Mouse (Mus musculus): ENCODE data around the gene Col6a5.

Col6a5 gene

DNA sequence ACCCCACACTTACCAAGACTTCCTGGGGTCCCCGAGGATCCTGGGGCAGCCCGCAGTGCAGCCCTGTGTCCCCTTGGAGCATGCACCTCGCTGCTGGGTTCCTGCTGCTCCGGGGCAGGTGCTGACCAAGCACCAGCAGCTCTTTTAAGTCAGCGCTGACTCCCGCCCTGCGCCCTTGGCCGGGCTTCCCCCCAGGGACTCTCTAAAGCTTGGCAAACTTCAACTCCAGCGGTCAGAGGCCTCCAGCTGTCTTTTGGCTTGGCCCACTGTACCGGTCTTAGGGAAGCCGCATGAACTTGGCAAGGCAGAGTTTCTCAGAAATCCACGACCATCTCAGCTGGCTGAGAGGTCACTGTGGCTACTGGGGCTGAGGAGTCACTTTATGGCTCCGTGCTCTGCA is at the start of gene Col6a5:
Gene Col6a5, minus strand, starts transcription at position 111 of the 400 bp plus-strand sequence.
- DNase-seq, result peak; percentile 46 to 60

DNA sequence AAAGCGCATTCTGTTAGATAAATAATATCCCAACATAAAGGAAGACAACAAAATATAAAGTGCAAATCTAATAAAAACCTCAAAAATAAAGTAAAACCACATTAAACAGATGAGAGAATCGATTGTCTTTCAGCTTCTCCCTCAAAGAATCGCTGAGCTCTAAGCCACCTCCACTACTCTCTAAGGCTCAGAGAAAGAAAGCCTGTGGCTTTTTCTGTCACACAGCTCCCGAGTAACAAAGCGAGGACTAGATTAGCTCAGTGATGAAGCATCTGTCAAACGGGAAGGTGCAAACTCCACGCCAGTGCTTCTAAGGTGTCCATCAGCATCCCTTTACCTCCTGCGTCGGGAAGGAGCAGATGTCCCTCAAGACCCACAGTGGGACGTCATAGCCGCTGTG is 37.5 kb upstream of the Col6a5 start:
- no peak for DNase-seq

DNA sequence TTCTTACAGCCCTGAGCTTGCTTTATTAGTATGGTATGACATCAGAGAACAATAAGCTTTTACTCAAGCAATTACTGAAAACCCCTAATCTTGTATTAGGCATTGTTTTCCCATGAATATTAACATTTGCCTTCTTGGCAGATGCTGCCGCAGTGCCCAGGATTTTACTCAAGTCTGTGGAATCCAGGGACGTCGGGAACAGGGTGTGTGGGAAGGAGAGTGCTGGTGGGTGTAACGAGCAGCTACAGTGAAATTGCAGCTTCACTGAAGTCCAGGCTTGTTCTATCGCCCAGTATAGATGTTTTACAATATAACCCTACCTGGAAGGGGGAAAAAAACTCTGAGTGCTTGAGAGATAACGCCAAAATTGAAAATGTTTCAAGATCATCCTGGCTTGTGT is 32.0 kb upstream of the Col6a5 start:
- DNase-seq, result no peak

DNA sequence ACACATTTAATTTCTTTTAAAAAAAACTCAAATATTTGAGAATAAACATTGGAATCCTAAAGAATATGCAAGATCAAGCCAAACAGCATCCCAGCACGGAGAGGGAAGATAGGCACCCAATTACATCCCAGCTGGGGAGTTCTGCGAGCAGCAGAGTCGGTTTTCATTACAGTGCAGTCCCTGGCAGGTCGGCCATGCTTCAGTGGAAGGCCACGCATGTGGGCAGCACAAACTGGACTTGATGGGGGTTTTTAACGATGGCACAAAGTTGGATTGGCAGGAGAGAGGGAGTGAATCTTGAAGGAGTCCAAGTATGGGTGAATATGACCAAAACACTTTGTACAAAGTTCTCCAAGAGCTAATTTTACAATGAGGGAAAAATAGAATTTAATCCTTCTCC is 29.7 kb upstream of the Col6a5 start:
- no peak for DNase-seq

DNA sequence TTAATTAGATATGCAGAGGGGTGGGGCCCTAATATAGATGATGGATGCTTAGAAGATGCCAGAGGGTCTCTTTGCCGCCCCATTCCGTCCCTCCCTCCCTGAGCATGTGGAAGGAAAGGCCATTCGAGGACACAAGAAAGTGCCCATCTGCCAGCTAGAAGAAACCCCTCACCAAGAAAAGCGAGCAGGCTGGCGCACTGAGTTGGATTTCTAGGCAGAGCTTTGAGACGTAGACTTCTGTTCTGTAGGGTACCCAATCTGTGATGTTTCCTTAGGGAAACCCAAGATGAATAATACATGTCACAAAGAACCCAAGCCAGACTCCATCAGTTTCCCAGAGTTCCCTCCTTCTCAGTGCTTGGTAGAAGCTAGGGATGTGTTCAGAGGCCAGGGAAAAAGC is 29.0 kb upstream of the Col6a5 start:
- DNase-seq, result no peak

DNA sequence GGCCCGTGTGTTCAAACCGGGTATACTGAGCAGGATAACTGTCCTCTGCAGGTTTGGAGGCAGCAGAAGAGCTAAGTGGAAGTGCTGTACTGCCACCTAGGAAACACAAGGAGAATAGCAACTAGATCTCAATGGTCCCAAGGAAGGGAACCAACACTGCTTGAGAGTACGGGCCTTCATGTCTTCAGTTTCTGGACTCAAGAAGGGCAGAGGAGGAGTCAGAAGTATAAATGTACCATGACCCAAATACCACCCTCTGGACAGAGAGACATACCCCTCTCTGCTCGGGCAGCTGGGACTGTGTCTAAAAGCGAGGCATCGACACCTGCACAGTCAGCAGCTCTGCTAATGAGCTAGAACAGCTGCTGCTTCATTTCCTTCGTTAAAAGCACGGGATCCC is 27.7 kb upstream of the Col6a5 start:
- DNase-seq, result no peak

DNA sequence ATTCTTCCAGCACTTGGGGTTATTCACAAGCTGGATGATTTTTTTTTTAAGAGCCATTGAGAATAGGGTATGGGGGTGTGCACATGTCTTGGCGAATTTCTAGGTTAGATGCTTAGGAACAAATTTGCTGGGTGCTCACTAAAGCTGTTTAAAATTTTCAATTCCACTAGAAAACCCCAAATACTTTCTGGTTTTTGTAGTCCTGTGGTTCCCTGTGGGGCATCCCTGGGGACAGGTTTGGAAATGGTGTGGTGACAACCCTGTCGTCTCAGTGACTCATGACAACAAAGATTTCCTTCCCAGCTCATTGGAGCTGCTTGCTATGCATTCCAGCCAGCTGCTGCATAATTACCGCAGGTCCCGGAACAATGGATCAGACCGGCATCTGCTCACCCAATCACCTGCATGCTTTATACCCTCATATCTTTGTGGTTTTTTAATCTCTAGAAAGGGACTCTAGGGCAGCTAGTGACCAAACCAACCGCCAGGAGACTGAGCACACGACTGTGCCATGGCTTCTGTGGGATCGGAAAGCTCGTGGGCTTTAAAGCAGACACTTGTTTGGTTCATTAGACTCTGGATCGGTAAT is 24.6 kb upstream of the Col6a5 start:
- no peak for DNase-seq

DNA sequence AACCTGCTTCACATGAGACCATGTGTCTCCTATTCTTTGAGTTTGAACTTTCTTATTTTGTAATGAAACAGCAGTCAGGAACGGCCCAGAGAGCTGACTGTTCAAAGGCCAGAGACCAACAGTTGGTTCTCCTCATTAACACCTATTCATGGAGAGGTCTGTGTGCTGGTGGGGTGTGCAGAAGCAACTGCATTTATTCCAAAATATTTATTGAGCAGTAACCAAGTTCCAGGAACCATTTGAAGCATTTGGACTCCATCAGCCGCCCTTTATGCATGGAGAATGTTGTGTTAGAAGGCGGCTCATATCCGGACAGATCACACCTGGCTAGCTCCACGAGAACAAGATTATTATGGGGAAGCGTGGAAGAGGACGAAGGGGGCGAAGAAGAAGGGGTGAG is 18.0 kb upstream of the Col6a5 start:
- DNase-seq, result no peak

DNA sequence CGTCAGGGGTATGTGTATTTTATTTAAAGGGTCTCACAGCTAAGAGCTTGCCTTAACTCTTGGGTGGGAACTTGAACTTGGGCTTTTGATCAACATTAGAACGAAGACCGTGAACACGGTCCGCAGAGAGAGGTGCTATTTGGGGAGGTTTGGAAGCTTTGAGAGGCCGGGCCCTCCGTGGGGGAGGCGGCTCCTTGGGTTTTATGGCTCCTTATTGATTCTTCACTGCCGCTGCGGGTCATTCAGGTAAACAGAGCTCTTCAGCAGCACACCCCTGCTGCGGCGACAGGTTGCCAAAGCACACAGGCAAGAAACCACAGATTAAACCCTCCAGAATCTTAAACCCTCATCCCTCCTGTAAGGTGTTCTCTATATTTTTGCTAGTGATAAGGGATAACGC is 16.4 kb upstream of the Col6a5 start:
- DNase-seq, result no peak

DNA sequence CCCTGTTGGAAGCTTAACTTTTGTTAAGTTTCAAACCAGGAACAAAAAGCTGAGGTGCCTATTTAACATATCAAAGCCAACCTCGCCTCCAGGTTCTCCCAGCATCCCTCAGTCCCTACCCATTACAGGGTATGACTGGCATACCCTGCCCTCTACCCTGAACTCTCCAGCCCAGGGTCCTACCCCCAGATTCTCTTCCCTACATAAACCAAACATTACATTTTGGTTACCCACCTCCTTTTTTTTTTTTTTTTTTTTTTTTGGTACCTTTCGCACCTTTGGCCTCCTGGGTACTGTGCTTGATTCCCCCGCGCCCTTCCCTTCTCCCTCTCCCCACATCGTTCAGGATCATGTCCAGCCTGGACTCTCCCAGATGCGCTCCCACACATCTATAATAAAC is 15.9 kb upstream of the Col6a5 start:
- DNase-seq, result no peak

DNA sequence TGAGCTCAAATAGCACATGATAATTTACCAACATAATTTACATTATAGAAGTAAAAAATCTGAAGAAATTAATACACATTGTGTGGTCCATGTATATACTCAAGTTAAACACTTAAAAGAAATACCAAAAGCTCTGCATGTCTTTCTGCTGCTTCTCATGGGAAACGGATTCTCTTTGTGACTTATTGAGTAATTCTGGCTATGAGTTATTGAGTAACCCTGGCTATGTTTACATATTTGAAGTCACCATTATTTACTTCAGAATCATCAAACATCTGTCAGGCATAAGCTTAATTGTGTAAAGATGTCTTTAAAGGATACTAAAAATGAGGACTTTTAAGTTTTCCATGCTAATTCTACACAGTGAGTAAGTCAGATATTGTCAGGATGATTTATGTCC is 13.3 kb upstream of the Col6a5 start:
- no peak for DNase-seq

DNA sequence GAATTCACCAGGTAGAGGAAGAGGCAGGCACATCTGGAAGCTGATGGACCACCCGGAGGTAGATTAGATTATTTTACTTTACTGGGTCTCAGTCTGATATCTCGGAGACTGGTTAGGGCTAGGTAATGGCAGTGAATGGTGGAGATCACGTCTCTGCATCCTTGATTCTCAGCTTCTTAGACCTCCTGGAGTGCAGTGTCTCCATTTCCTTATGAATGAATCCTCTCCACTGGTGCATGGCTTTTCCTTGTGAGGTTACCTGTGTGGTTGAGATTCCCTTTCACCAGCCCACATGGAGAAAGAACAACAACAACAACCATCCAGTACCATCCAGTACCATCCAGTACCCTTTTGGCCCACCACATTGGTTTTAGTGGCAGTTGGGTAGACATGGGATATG is 11.6 kb upstream of the Col6a5 start:
- no peak for DNase-seq

DNA sequence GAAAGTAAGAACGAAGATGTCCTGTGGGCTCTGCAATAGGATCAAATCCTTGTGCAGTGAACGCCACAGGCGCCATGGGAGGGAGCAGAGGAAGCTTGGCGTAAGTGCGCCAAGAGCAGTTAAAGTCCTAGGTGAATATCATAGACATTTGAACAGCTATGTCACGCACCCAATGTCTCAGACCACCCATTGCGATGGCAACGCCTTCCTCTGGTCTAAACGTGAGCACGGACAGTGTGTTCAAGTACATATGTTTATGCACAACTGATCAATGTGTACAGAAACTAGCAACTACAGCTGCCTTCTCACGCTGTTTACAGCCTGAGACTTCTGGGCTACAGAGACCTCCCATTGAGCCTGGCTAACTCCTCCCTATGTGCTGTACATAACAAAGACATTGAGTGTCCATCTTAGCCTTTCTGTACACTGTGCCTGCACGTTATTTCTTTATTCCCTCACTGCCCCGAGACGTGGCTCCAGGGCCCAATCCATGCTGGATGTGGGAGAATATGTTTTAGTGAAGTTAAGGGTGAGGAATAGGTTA is 11.0 kb upstream of the Col6a5 start:
- DNase-seq, result no peak

DNA sequence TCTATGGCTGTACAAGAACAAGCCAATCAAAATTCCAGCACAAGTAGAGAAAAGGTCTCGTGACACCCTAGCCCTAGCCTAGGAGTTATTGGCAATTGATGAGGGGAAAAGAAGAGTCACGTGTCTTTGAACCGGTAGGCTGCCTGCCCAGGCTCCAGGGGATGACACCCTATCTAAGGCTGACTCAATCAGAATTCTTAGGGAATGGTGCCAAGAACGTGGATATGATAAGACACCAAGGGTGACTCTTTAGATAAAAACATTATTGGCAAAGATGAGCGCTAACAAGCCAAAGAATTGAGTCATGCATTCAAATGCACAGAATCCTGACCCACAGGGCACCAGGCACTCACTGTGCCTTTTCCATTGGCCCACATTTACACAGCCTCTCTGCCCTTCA is 10.5 kb upstream of the Col6a5 start:
- no peak for DNase-seq

DNA sequence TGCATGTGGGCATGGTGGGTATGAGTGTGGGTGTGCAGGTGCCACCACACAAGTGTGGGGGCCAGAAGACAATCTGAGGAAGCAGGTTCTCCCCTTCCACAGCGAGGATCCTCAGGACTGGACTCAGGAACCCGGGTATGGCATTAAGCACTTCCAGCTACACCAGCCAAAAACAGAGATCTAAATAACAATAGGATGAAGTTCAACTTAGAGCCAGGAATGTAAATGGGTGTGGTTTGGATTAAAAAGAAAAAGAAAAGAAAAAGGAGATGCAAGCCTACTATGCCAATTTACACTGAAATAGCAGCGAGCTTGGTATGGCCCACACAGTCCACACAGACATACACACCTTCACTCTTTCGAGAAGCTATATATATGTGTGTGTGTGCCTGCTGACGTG is 7.5 kb upstream of the Col6a5 start:
- no peak for DNase-seq

DNA sequence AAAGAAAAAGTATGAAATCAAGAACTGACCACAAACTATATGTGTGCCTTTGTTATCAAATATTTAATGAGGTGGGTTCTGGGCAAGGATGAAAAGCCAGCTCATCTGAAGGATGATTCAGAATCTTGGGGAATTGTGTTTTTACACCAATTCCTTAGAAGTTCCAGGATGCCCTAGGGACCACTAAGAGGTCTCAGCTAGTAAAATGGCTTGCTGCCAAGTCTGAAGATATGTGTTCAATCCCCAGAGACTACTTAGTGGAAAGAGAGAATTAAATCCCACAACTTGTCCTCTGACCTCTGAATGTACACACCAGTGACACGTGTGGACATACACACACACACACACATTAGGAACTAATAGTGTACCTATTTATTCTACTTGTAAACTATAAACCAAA is 1.3 kb downstream of the Col6a5 start:
- no peak for DNase-seq

DNA sequence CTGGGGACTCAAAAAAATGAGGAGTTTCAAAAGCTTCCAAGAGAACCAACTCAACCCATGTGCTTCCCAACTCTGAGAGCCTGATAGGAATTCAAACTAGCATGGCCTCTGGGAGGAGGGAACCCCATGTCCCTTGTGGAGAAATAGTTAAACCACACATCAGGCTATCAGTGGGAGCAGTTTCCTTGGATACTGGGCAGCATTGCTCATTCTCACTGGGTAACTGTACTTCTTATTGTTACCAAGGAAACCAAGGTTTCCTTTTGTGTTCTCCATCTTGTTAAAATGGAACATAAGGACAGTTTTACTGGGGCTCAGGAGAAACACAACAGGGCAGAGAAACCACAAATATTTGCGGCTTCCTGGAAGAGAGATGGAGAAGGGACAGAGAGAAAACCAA is 10.7 kb downstream of the Col6a5 start:
- DNase-seq, result no peak

DNA sequence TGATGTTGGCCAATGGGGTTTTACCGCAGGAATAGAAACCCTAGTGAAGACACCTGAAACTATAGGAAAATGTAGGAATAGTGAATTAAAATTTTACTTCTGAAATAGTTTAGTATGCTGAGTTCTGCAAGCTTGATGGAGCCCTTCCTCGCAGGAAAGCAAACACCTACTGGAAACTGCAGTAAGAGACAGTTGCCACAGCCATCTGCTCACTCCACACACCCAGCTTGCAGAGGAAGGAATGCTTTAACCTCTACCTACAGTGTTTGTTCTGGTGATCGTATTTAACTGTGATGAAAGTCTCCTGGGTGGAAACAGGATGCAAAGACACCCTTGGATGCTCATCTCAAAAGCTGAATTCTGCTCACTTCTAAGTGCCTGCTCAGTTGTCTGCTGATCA is 12.9 kb downstream of the Col6a5 start:
- DNase-seq, result no peak

DNA sequence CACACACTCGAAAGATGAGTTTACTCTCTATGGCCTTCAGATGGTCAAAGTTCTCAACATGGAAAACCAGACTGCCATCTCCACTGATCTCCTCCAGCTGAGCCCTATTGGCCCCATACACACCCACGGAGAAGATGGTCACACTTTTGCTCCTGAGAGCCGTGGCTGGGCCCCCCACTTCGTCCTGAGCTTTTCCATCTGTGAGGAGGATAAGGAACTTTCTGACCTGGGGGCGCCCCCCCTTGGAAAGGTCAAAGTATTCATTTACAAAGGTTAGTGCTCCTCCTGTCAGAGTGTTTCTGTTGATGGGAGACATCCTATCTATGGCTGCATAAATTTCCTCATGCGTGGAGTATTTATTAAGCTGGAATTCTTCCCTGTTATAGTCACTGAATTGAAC is 26.6 kb downstream of the Col6a5 start:
- peak; percentile 34 to 54 for DNase-seq

DNA sequence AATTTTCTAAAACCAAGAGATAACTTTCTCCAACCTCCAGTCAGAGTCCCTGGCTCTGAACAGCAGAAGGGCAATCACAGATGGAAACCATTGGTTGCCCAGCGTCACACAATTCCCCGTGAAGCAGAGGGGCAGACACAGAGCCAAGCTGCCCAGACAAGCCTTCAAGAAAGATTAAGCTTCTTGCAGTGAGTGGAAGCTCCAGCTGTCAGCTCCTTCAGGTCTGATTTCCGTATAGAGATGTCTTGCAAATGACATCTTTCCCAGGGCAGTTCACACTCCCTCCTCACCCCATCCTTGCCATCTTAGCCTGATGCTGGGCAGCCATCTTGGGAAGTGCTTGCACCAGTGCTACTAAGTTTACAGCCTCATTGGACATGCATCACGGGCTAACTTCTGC is 31.2 kb downstream of the Col6a5 start:
- no peak for DNase-seq

DNA sequence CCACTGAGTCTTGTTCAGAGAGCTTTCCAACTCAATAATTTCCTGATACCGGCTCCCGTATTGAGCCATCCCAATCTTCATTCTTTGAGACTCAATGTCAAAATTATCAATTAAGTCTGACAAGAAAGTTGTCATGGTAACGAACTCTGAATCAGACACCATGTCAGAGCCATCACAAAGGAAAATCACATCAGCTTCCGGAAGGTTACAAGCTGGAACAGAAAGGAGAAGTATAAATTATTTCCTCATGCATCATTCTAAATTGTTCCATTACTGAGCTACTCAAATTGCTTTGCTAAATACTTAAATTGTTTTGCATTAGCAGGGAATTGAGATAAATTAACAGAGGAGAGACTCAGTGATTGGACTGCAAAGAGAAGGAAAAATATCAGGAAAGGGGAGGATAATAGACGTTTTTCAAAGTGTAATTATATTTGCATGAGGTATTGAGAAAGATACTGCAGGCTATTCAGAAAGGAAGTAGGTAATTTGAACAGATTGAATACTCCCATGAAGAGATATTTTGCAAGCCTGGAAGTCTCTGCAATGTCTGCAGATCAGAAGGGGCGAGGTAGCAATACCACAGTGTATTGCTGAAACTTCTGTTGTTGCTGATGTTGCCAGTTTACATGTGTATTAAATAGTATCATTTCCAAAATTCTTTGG is 31.9 kb downstream of the Col6a5 start:
- no peak for DNase-seq

DNA sequence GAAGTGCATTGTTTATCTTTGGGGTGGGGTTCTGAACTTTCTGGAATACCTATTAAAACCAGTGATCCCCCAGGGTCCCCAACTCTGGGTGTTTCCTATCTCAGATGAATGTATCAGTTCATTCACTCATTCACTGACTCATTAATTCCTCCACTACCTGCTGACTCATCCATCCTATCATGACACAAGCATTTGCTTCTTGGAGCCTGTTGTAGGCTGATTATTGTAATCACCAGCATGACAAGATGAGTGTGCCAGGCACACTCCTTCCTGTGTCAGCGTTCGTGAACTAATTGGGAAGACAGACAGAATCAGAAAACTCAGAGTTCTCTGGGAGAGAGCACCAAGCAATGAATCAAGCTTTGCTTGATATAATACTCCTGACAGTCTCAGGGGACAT is 36.8 kb downstream of the Col6a5 start:
- DNase-seq, result no peak

DNA sequence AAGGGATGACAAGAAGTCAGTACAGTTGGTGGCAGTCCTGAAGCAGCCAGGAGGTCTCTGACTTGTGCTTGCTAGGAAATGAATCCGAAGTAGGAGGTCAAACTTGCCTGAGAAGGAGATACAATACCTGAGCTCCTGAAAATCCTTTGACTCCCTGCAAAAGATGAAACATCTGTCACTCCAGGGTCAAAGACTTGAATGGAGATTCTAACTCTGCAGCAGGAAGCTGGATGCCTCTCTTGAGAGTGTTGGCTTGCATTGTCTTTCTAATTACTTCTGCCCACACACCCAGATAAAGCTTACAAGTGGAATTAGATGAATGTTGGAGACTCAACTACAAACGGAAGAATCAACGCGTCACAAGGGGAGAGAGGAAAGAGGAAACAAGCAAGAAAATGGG is 45.3 kb downstream of the Col6a5 start:
- DNase-seq, result no peak

DNA sequence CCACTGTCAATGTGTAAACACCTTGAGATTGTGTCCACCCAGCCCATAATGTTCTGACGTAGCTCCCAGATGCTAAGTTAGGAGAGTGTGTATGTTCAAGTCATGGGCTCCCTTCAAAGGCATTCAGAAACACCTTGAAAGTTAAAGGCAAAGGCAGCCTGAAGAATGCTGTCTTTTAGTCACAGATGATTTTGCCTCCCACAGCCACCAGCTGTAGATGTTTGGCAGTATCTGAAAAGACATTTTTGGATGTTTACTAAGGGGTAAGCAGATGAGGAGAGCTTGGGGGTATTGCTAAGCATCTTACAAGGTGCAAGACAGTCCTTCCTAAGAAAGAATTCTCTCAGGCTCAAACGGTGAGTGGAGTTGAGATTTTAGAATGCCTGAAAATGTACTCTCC is 50.3 kb downstream of the Col6a5 start:
- DNase-seq, result no peak

DNA sequence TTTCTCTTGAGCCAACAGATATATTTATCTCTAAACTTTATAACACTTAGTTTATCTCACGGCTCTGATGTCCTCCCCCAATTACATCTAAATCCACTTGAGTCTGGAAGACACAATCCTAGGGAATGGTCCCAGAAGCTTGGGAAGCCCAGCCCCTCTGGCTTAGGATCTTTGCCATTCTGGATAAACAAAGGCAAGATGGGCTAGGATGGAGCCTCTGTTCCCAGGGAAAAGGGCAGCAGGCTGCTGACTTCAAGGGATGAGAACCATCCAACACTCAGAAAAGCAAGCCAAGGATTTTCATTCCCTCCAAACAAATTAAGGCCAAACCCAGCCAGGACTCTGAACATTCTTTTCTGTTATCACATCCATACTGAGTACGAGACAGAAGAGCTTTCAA is 51.1 kb downstream of the Col6a5 start:
- DNase-seq, result no peak

All from kidney, postnatal 4 days (tissue).